19 mouse cellular contexts compared by ENCODE assay signal in the genomic region with DNA sequence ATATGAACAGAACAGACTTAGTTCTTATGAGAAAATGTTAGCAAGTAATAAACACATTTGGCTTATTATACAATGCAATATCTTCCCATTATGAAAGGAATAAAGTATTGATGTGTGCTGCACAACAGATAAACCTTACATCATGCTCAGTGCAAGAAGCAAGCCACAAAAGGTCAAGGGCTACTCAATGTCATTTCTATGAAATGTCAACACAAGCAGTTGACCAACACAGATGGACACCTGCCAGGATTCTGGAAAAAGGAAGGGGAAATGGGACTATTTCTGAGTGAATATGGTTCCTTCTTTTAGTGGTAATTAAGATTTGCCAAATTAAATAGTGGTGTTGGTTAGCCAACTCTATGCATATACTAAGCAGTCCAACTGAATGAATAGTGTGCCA. TPM values are rescaled to one million over a fixed set of nuclear protein-coding genes. Genes with fewer than 3 reads are reported as not detected.
DNase-seq lines count a peak whose midpoint lies in the region; ATAC-seq and TF ChIP-seq lines count a peak whose summit lies in the region.
"Had no signal": no experiment of that assay in that cellular context is flagged by ENCODE, and none has a peak within 500 bp of the region (broad histone marks: within the 10 kb centered on the region; RNA-seq: fewer than 3 reads in every experiment).

No protein-coding gene starts in this region.

- H3K27me3 ChIP-seq in lung, postnatal 0 days (replicated peaks; ENCODE audit: insufficient read depth, low read length) = no peaks in the 10 kb centered on the region
- H3K27me3 ChIP-seq in midbrain, embryonic 10.5 days (ENCODE audit: low read depth, poor library complexity, severe bottlenecking) = peaks cover 7% of the 10 kb centered on the region; the same call in 1 of the 2 replicates
- H3K27me3 ChIP-seq: limb, embryonic 15.5 days; stomach, embryonic 15.5 days had no signal

- H3K4me1 ChIP-seq in lung, postnatal 0 days (ENCODE audit: insufficient read depth, low read depth, low read length) = peaks cover 3% of the 10 kb centered on the region; the same call in 1 of the 2 replicates
- H3K4me1 ChIP-seq in midbrain, embryonic 10.5 days = peaks cover 8% of the 10 kb centered on the region; the same call in 1 of the 2 replicates

- no peak for TF ChIP-seq CTCF in lung, postnatal 0 days (IDR thresholded peaks at IDR 0.05)

- H3K27ac ChIP-seq in lung, postnatal 0 days (ENCODE audit: low read length) = no peak overlapping the region
- H3K27ac ChIP-seq in midbrain, embryonic 10.5 days (replicated peaks) = no peak overlapping the region
- H3K27ac ChIP-seq: kidney, postnatal 0 days; limb, embryonic 15.5 days; stomach, embryonic 15.5 days had no signal

- no peaks in the 10 kb centered on the region for H3K9me3 ChIP-seq in lung, postnatal 0 days (ENCODE audit: low read length)
- no peaks in the 10 kb centered on the region for H3K9me3 ChIP-seq in midbrain, embryonic 10.5 days (replicated peaks)
- H3K9me3 ChIP-seq: heart, embryonic 13.5 days; limb, embryonic 15.5 days; stomach, embryonic 15.5 days had no signal

- no peak overlapping the region for H3K4me2 ChIP-seq in lung, postnatal 0 days (replicated peaks; ENCODE audit: low read depth, low read length)
- H3K4me2 ChIP-seq: heart, embryonic 13.5 days; limb, embryonic 15.5 days; stomach, embryonic 15.5 days had no signal

- TF ChIP-seq EP300 in lung, postnatal 0 days (IDR thresholded peaks at IDR 0.05) = no peak

- peak; percentile 16 to 87 for DNase-seq in adrenal gland, adult (ENCODE audit: inconsistent age in 2 of 2, low spot score in 1 of 2)
- no peak for DNase-seq in adrenal gland, postnatal 4 days (ENCODE audit: low spot score in 2 of 2)
- peak; percentile 21 to 50 for DNase-seq in lung, adult 18-20 months
- no peak for DNase-seq in lung, postnatal 0 days (ENCODE audit: low spot score)
- peak; percentile 52 for DNase-seq in lung, postnatal 14 days
- no peak for DNase-seq in frontal cortex, postnatal 25 days (ENCODE audit: low spot score in 2 of 2)
- no peak for DNase-seq in thymus, postnatal 25 days
- DNase-seq in midbrain, embryonic 10.5 days (ENCODE audit: low spot score) = no peak
- DNase-seq: right cerebral cortex, adult 18-20 months; spleen, adult 18-20 months had no signal

- no peak; the same call in 1 of the 2 replicates for ATAC-seq in lung, postnatal 0 days
- ATAC-seq: forebrain, embryonic 14.5 days had no signal

- no peak overlapping the region for H3K9ac ChIP-seq in lung, postnatal 0 days (replicated peaks; ENCODE audit: low read depth)
- H3K9ac ChIP-seq: heart, embryonic 13.5 days; limb, embryonic 15.5 days; stomach, embryonic 15.5 days had no signal

- H3K4me3 ChIP-seq in lung, postnatal 0 days (ENCODE audit: low read depth, low read length) = no peak overlapping the region
- no peak overlapping the region for H3K4me3 ChIP-seq in midbrain, embryonic 10.5 days
- H3K4me3 ChIP-seq: heart, embryonic 13.5 days; limb, embryonic 15.5 days; myocyte; stomach, embryonic 15.5 days had no signal

- H3K36me3 ChIP-seq in lung, postnatal 0 days (ENCODE audit: insufficient read depth, low read length) = no peaks in the 10 kb centered on the region
- H3K36me3 ChIP-seq in midbrain, embryonic 10.5 days = no peaks in the 10 kb centered on the region
- H3K36me3 ChIP-seq: heart, embryonic 13.5 days; limb, embryonic 15.5 days; stomach, embryonic 15.5 days had no signal

RNA-seq across cellular contexts. Expression of a gene that starts 9.2 kb away (rescaled TPM):
- total RNA-seq in adrenal gland, postnatal 4 days (2021) = not detected
- 0.15 and 0.26 TPM in 2 replicates for polyA plus RNA-seq in lung, postnatal 0 days (2015; fragmentation: Nextera tagmentation; extraction: Ambion mirVana)
- polyA plus RNA-seq in midbrain, embryonic 10.5 days (2016; fragmentation: Nextera tagmentation; extraction: Ambion mirVana) = not detected in 2 replicates
- total RNA-seq: adrenal gland, adult 18-20 months had no signal
- polyA plus RNA-seq: forebrain, embryonic 14.5 days; heart, embryonic 13.5 days; hindbrain, embryonic 11.5 days; intestine, embryonic 14.5 days; kidney, postnatal 0 days; limb, embryonic 15.5 days; myocyte; stomach, embryonic 15.5 days had no signal

RNA-seq across cellular contexts. Expression of a gene that starts 52.7 kb away (rescaled TPM):
- total RNA-seq in adrenal gland, postnatal 4 days (2021) = 1 to 10 TPM; 1.4 to 1.9 TPM
- 0.57 and 0.79 TPM in 2 replicates for polyA plus RNA-seq in lung, postnatal 0 days (2015; fragmentation: Nextera tagmentation; extraction: Ambion mirVana)
- polyA plus RNA-seq in midbrain, embryonic 10.5 days (2016; fragmentation: Nextera tagmentation; extraction: Ambion mirVana) = 0.29 and 0.38 TPM in 2 replicates

RNA-seq across cellular contexts. Expression of a gene that starts 52.8 kb away (rescaled TPM):
- total RNA-seq in adrenal gland, postnatal 4 days (2021) = 10 to 100 TPM; 73.2 to 74.8 TPM
- 50.6 and 56.3 TPM in 2 replicates for polyA plus RNA-seq in lung, postnatal 0 days (2015; fragmentation: Nextera tagmentation; extraction: Ambion mirVana)
- 40.4 and 43.8 TPM in 2 replicates for polyA plus RNA-seq in midbrain, embryonic 10.5 days (2016; fragmentation: Nextera tagmentation; extraction: Ambion mirVana)

Comparison
In these comparisons a context has a peak if more than half of its experiments do, and no peak if none do; other contexts are left out.
1. DNase-seq: peak in adrenal gland, adult (2 of 2), lung, adult 18-20 months (2 of 2) and lung, postnatal 14 days (single experiment); none in adrenal gland, postnatal 4 days (0 of 2), lung, postnatal 0 days (single experiment), frontal cortex, postnatal 25 days (0 of 2), thymus, postnatal 25 days (single experiment) and midbrain, embryonic 10.5 days (single experiment).